Mouse (Mus musculus) adrenal gland, adult (tissue): ENCODE measurements around the gene Fbrsl1.
"Not testable (repeated sequence)": the region's sequence is repeated elsewhere in the genome, so short reads cannot be mapped to it uniquely, and the experiment has no call there.

Experiments
- DNase-seq, 2 experiments: peaks; one replicate each; pipeline ENCODE4 v3.0.0; 2022 to 2023; ENCODE audit warnings: low spot score in 1 of 2; ENCODE audit not compliant: inconsistent age in 2 of 2

The Fbrsl1 gene

DNA sequence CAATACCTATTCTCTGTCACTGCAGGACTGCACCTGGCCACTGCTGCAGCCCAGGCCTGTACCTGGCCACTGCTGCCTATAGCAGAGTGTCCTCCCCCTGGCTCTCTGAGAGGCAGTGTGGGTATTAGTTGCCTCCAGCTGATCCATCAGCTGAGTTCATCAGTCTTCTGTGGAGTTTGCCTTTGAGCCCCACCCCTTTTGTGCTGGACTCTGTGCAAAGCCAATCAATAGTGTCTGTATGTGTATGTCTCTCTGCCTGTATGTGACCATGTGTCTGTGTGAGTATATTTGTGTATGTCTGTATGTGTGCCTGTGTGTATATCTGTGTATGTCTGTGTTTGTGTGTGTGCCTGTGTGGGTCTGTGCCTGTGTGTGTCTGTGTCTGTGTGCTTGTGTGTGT is 7.0 kb upstream of the Fbrsl1 start:
- no peak for DNase-seq

DNA sequence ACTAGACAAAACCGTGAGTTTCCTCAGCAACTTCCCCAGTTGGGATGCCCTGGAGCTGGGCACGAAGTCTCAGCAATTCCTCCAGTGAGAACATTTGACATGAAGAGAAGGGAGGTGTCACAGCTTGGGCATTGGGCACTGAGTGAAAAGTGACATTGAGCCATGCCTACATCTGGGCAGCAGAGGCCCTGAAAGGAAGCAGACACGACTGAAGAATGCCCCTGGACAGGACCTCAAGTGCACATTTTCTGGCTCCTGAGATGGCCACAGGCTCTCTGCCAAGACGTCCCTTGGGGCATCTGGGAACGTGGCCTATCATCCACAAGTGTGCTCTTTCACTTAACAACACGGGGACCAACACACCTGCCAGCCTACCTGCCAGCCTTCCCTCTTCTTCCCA is 991 bp upstream of the Fbrsl1 start:
- peak in 1 of 2 experiments; percentile 43 for DNase-seq

DNA sequence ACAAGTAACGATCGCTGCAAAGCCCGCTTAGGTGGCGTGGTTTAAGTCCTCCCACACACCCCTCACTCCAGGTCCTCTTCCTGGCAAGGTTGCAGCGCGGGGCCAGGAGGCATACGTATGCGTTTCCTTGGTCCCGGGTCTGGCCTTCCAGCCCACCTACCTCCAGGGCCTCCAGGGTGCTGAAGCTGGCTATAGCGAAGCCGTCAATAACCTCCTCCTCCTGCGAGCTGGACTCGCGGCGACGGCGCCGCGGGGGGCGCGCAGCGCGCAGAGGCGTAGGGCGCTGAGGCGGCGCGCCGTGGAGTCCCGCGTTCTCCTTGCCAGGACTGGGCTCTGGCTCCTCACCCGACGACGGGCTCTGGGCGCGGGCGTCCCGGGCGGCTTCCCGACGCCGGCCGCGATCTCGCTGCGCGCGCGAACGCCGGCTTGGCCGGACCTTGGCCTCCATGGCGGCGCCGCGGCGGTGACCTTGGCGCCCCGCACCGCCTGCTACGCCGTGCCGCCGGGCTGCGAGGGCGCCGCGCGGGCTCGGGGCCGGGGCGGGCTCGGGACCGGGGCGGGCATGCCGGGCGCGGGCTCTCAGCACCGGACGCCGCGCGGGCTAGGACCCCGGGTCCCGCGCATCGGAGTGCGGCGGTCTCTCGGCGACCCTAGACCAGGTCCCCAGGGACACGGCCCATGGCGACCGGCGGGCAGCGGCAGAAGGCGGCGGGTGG is 425 bp downstream of the Fbrsl1 start:
- DNase-seq, result peak in 1 of 2 experiments; percentile 82

DNA sequence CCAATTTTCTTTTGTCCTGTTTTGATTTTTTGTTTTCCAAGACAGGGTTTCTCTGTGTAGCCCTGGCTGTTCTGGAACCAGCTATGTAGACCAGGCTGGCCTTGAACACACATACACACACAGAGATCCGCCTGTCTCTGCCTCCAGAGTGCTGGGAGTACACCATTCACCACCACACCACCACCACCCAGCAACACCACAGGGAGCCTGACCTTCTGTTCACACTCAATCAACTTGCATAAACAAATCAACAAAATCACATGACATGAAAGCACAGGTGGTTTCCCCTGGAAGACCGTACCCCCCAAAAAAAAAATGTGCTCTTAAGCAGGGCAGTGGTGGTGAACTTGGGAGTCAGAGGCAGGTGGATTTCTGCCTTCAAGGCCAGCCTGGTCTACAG is 3.8 kb downstream of the Fbrsl1 start:
- DNase-seq, result no peak

DNA sequence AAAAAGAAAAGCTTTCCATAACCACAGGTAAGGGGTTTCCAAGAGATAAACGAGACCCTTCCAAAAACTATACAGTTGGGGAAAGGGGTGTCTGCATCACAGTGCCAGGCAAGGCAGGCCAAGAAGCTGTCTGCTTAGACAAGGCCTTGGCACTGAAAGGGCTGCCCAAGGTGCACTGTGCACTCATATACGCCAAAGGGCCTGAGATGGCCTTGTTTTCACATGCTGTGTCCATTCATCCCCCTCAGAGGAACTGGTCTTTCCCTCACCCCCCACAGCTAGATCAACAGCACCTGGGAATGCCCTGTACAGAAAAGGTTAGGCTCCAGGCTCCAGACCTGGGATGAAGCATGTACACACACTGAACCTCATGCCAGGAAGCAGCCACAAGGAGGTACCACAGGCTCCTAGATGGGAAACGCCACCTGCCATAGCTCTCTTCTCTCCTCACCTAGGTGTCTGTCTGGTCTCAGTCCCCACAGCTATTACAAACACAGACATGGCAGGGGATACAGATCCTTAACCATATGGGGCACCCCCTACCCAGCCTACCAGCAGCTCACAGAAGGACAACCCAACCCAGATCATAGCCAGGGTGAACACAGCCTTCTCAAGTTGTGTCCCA is 5.2 kb downstream of the Fbrsl1 start:
- peak; percentile 62 to 80 for DNase-seq

DNA sequence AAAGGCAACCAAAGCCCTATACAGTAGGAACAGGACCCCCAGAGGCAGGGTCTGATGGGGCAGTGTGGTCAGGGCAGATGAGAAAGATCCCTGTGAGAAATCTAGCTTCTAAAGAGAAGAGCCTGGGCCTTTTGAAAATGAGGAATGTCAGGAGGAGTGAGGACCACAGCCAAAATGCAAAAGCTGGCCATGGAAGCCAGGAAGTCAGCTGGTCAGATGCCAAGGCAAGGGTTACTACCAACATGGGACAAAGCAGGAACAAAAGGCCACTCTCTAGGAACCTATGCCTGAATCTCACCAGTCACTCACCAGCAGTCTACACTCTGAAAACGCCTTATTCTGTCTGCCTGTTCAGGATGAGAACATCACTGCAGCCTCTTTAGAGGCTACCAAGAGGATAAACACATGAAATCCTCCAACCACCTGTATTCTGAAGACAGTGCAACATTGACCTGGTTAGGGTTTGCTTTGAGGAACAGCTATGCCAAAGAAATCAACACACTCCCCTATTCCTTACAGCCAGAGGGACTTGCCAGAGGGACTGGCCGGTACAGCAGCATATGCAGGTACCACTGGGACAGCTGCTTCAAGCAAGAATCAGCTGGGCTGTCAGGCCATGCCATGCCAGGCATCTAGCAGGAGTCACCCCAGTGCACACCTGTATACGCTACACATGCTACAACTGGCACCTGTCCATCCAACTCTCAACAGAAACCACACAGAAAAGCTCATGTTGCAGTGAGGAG is 8.6 kb downstream of the Fbrsl1 start:
- peak; percentile 52 to 84 for DNase-seq

DNA sequence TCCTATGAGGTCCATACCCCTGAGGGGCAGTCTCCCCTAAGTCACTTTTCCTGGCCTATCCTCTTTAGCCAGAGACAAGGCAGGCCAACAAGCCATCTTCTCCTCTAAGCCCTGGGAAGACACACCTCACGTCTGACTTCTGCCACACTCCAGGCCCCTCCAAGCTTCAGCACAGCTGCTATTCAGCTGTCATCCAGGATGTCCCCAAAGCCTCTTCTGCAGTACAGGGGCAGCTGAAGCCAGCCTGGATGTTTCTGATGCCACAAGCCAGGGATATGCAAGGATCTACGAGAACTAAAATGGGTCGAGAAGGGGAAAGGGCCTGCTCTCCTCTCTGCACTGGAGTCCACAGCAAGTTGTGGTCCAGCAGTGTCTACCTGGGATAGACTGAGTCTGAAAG is 9.7 kb downstream of the Fbrsl1 start:
- no peak for DNase-seq

DNA sequence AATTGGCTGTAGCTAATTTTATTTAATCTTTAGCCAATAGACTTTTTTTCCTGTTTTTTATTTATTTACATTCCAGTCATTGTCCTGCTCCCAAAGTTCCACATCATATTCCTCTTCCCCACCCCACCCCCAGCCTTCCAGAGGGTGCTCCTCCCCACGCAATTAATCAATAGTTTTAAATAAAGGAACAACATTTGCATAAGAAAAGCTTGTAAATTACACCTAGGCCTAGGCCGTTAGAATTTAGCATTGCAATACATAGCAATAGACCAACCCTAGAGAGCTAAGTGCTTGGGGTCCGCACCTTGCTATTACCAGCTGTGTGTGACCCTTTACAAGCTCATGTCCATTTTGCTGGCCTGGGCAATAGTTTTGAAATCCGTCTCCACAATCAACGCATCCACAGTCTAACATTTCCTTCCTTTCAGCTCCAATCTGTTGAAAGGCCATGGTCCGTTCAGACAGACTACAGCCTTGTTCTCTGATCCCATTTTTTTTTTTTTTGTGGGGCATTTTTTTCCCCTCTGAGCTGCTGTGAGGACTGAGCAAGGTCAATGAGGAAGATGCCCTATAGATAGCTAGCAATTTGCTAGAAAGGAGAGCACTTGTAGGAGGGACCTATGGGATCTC is 10.6 kb downstream of the Fbrsl1 start:
- no peak for DNase-seq

DNA sequence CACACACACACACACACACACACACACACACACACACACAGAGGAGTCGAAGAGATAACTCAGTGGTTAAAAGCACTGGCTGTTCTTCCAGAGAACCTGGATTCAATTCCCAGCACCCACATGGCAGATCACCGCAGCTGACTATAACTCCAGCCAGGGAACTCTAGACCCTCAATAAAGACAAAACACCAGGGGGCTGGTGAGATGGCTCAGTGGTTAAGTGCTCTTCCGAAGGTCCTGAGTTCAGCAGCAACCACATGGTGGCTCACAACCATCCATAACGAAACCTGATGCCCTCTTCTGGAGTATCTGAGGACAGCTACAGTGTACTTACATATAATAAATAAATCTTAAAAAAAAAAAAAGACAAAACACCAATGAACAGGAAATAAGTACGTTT is 12.1 kb downstream of the Fbrsl1 start:
- not testable (repeated sequence) for DNase-seq

DNA sequence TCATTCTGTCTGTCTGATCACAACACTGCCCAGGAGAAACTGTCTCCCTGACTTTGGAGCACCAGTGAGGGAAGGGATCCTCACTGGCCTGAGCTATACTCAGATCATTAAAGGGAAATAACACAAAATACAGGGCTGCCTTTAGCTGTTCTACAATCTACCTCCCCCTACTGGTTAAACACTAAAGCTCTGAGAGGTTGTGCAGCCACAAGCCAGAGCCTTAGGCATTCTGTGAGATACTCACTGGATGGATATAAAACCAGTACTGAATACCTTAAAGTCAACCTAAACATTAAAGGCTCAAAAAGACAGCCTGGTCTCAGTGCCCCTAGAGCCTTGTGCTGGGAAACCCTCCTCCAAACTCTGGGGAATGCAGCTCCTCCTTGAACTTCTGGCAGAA is 13.5 kb downstream of the Fbrsl1 start:
- DNase-seq, result peak in 1 of 2 experiments; percentile 59

DNA sequence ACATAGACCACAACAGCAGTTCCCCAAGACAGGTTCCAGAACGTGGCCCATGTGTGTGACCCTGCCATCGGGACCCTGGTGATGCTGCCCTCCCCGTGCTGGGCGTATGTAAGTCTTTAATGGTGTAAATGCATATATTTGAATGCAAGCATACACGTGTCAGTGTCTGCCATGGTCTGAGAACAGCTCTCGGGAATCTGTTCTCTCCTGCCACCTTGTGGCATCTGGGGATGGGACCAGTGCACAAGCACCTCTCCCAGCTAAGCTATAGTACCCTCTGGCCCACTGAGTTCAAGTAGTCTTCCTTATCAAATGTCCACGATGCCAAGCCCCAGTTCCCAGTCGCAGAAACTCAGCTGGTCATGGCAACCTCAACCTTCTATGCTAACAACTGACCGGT is 19.3 kb downstream of the Fbrsl1 start:
- peak; percentile 72 to 87 for DNase-seq

DNA sequence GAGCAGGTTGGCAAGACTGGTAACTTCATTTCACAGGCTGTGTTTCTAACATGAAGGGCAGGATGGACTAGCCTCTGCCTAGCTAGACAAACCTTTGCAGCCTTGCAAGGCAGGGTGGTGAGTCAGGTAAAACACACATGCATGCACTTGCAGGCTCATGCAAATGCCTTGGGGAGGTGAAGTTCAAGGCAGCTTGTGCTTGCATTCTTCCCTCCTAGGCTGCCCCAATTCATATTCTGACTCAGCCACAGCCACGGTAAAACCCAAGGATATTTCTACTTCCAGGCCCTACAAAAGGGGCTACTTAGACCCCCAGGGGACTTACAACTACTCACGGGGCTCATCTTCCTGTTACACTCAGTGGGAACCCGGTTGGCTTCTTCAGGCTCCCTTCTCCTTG is 20.0 kb downstream of the Fbrsl1 start:
- peak in 1 of 2 experiments; percentile 70 for DNase-seq

DNA sequence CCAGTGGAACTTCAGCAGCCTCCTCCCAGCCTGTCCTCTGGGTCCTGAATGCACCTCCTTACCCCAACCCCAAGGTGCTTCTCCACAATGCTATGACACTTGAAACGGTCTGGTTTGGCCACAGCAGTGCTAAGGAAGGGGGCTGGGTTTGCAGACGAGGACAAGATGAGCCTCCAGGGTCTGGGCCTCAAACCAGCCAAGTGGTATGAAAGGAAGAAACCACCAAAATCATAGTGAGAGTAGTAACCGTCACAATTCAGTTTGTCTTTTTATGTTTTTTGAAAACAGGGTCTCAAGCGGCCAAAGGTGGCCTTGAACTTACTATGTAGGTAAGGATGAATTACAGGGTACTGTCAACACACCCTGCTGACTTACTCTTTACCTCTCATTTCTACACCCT is 23.1 kb downstream of the Fbrsl1 start:
- DNase-seq, result no peak

DNA sequence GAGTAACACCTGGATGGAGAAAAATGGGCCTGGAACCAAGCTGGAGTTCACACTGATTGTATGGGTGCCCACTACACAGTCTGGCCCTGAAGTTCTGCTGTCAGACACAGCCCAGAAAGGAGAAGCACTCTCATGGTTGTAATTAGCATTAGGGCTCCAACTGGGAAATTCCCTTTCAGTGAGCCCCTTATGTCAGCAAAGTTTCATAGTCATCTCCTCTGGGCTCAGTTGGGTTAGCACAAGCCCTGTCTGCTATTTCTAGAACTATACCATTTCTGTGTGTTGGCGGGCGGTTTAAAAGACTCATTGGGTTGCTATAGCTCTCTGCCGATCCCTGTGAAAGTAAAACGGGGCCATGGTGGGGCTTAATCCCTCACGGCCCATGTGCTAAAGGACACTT is 24.1 kb downstream of the Fbrsl1 start:
- no peak for DNase-seq

DNA sequence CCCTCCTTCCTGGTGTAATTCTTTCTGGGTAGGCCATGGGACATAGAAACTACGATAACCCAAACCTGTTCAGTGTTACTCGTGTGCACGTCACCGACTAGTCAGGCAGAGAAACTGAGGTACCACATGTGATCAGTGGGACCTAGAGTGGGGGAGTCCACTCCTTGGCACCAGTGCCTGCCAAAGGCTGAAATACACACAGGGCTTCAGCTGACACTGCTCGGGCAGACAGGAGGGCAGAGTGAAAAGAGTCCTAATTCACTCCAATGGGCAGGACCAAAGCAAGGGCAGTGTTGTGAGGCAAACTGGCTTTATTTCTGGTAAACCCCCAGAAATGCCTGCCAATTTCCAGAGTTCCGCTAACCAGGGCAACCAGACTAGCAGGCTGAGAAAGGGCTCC is 26.9 kb downstream of the Fbrsl1 start:
- no peak for DNase-seq

DNA sequence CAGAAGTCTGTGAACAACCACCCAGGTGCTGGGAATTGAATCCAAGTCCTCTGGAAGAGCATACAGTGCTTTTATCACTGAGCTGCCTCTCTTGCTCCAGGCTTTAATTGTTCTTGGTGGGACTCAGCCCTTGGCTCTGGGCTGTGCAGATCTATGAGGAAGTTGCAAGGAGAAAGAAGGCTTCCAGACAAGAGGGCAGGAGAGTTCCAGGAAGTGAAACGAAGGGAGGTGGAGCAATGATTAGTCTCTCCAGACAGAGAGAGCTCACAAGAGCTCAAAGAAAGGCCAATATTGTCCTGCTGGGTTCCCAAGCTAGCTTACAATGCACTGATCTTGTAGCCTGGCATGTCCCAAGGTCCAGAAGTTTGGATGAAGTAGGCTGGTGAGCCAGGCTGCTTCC is 27.4 kb downstream of the Fbrsl1 start:
- DNase-seq, result no peak

DNA sequence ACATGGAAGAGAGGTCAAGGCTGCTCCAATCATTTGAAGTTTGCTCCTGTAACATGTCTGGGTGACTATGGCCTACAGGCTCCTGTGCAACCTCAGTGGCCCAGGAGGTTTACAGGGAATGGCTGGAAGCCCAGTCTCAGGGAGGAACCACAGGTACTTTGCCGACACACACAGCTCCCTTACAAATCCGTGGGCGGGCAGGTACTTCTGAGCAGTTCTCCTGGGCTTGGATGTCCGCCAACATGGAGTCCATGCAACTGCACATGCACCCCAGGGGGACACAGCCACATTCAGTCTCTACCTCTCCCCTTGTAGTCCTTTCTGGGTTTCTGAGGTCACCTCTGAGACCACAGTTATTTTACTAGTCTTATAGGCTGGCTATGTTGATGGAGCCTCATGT is 28.1 kb downstream of the Fbrsl1 start:
- no peak for DNase-seq

DNA sequence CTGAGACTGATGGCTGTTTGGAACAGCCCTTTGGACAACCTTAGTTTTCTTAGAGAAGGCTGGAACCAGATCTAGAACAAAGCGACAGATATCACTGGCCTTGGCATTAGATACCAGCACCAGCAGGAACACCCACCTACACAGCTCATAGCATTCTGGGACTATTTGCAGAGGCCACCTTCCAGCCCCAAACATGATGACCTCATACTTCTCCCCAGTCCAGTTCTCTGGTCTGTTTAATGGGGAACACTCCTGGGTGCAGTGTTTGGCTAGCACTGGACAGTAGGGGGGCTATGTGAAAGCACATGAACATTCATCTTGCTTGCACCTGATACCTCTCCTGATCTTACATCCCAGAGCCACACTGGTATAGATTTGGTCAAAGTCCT is 29.8 kb downstream of the Fbrsl1 start:
- DNase-seq, result peak; percentile 57 to 75

DNA sequence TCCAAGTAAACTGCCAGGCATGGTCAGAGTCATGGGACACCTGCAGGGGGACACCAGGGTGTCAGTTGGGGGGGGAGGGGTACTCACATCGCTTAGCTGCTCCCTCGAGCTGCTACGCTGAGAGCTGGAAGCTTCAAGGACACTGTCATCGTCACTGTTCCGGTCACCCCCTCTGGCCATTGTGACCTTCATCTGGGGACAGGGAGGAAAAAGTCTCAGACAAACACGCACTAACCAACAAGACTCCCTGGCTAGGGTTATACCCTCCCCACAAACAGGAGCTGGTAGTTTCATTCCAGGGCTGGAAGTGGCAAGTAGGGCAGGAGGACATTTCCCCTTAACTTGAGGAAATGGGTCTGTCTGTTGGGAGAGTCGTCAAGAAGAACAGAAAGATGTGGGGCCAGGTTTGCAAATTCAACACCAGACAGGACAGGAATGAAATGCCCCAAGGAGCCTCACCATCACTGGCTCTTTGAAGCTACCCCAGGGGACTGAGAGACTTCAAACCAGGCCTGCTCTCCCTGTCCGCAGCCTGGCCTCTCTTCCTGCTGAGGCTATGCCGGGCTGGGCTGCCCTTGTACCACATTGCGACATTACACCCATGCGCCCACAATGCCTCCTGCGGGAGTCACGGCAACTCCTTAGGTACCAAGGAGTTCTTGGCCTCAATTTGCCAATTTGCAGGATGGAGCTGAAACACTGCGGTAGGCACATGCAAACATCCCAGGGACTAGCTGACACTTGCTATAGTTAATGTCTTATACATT is 30.4 kb downstream of the Fbrsl1 start:
- DNase-seq, result peak; percentile 82 to 88

DNA sequence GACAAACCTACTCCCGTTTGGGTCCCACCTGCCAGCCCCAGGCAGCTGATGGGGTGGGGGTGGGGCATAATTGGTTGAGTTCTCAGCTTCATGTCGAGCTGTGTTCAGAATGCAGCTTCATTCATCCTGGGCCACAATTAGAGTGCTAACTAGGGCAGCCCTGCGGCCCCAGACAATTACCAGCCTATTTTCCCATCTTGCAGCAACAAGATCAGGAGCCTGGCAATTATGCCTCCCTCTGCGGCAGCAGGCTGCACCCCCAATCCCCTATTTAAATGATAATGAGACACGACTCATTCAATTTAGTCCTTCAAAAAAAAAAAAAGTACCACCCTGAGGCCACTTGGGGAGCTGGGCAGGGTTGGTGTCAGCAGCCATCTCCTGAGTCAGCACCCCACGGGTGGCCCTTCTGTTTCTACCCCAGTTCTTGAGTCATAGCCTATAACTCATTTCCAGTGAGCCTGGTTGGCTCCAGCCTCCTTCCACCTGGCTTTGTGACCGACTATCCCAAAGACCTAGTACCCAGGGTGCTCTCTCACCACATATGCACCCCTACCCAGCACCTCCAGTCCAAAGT is 31.4 kb downstream of the Fbrsl1 start:
- DNase-seq, result peak; percentile 82 to 88
